Mouse (Mus musculus) lung, adult 18-20 months (tissue): ENCODE results near the gene Gm20388.

Experiments used
- DNase-seq, 2 experiments: peaks; one replicate each; pipeline ENCODE4 v3.0.0; 2022; ENCODE audit warnings: mixed read lengths in 2 of 2

Gm20388 gene

DNA sequence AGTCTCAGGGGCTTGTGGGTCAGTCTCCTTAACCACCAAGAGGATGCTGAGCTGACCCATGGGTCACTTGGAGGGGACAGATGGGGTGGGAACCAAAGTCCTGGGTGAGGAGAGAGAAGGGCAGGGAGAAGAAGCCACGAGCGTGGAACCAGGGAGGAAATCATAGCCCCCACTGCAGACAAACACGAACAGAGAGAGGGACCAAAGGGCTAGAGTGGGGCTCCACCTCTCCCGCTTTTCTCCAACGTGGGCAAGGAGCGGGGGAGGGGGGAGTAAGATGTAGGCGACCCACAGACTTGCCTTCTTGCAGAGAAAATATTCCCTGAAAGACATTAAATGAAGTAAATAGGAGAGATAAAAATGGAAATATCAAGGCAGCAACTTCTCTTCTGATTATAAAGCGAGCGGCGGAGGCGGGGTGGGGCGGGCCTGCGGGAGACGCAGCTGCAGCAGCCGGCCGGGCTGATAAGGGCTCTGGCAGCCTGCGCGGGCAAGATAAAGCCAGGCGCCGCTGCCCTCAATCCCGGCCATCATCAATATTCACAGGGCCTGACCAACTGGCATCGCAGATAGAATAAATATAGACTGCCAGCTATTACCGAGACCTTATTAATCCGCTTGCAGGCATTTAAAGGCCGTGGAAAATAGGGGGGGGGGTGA lies 2809.6 kb downstream of the Gm20388 start:
- peak; percentile 75 to 80 for DNase-seq

- DNase-seq: peak; percentile 37 to 55
These were observed 2810.4 kb downstream of the Gm20388 start for GRCm38 (mm10) chr8:122720811-122721640.

DNA sequence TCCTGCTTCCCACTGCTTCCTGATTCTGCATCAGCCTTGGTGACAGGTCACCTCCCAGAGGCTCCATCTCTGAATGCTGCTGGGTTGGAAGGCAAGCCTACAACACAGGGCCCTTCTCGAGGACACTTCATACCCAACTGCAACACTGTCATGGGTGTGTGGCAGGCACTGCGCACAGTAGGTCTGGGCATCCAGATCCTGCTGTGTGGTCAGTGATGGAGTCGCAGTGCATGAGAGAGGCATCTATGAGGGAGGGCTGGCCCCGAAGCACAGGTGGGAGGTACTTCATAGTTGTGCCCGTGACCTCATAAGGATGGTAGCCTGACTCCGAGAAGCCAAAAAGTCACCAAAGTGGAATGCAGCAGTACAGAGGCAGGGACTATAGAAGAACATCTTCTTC lies 2814.5 kb downstream of the Gm20388 start:
- no peak for DNase-seq

GRCm38 (mm10) chr8:122726789-122727188 lies 2816.1 kb downstream of the Gm20388 start:
- no peak for DNase-seq

GRCm38 (mm10) chr8:122727412-122727811 lies 2816.8 kb downstream of the Gm20388 start:
- no peak for DNase-seq

GRCm38 (mm10) chr8:122728630-122729029 lies 2818.0 kb downstream of the Gm20388 start:
- DNase-seq: no peak

GRCm38 (mm10) chr8:122735110-122735509 lies 2824.5 kb downstream of the Gm20388 start:
- no peak for DNase-seq

DNA sequence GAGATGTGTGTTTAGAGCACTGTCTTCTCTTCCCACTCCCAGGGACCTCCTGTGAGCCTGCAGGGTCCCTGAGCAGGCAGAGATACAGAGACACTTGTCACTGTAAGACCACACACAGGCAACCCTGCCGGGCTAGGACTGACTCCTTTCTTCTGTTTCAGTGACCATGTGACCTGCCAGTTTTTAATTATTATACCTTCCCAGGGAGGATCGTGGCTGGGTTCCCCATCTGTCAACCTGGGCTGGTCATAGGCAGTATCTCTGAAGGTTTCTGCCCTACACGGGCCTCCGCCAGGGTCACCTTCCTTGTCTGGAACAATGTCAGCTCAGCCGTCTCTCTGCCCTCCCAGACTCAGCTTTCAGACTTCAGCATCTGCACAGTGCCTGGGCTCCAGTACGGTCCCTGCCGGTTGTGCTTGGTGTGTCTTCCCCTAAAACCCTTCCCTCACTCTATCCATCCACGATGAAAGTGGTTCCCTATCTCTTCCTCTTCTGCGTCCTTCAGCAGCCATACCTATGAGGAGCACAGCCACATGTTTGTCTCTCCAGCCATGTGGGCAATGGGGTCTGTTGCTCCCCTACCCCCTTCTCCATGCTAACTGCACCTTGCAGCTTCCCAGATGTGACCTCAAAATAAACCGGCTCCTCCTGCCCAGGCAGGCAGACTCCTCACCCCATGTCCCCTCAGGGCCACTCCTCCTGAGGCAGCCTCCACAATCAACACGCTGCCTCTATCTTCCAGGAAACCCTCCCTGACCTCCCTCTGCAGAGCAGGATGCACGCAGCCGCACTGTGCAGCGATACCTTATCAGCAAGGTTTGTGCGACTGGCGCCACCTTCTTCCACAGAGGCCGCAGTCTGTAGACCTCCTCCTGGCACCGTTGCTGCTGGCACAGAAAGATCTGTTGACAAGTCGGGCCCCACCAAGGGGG lies 2825.2 kb downstream of the Gm20388 start:
- DNase-seq: peak; percentile 19 to 22

GRCm38 (mm10) chr8:122736623-122737022 lies 2826.0 kb downstream of the Gm20388 start:
- no peak for DNase-seq

DNA sequence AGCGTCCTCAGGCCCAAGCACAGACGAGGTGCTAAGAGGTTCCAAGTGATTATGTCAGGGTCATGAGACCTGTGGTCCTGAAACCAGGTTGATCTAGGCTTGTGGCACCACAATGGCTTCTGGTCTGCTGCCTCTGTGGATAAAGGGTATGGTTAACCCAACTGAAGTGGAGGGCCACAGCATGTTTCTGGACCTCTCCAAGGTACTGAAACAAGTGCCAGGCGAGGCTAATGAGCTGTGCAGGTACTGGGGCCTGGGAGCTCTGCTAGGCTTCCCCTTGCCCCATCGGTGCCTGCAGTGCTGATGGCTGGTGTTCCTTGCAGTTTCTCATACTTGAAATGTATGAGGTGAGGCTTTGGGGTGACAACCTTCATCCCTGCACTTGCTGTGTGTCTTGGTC lies 2826.4 kb downstream of the Gm20388 start:
- DNase-seq: no peak

DNA sequence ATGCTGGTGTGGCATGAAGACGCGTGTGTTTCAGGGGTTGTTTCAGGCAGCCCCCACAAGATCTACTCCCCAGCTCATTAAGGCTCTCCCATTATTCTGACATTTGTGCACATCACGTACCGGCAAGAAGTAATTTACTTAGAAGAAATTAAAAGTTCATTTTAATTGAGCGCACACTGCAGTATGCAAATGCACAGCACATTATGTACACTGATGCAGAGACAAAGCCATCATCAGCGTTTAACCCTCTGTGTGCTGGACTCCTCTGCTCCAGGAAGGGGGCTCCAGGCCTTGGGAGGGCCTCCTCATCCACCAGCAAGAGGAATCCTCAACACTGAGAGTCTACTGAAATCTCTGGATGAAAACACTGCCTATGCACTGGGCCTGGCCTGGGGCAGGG lies 2827.2 kb downstream of the Gm20388 start:
- no peak for DNase-seq

DNA sequence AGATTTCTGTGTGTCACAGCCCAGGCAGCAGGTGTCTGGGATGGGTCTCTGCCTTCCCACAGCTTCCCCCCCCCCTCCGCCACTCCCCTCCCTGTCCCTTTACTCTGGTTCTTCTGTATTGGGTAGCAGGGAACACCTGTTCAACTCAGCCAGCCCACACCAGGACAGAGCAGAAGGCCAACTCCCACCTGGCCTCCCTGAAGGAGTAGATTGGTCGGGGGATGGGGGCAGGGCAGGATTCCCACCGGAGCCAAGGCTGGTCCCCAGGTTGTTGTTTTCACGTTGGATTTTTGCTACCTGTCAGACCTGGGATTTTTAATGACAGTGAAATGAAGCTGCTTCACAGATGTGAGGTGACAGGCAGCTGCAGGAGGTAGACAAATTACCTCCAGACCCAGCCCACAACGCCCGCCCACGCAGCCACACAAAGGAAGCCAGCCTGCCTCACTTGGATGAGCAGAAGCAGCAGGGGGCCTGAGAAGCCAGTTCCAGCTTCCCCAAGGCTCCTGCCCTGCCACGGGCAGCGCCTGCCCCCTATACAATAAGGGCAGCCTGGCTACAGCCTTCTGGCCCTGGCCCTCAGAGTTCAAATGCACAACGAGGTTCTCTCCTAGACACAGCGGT lies 2828.6 kb downstream of the Gm20388 start:
- DNase-seq: peak in 1 of 2 experiments; percentile 23

DNA sequence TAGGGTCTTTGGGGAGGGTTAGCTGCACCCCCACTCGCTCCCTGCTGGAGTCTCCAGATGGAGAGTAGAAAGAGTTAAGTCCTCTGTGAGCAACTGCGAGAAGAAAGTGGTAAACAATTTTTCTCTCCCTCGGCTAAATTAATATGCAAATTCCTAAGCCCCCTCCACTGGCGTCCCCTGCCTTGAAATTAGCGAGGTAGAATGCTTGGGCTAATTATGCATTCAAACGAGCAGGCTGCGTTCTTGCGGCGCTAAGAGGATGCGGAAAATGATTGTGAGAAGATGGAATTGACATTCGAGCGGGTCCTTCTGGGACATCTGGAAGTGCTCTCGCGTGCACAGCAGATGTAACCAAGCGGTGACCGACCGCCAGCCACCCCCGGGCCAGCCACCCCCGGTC lies 2831.8 kb downstream of the Gm20388 start:
- no peak for DNase-seq

DNA sequence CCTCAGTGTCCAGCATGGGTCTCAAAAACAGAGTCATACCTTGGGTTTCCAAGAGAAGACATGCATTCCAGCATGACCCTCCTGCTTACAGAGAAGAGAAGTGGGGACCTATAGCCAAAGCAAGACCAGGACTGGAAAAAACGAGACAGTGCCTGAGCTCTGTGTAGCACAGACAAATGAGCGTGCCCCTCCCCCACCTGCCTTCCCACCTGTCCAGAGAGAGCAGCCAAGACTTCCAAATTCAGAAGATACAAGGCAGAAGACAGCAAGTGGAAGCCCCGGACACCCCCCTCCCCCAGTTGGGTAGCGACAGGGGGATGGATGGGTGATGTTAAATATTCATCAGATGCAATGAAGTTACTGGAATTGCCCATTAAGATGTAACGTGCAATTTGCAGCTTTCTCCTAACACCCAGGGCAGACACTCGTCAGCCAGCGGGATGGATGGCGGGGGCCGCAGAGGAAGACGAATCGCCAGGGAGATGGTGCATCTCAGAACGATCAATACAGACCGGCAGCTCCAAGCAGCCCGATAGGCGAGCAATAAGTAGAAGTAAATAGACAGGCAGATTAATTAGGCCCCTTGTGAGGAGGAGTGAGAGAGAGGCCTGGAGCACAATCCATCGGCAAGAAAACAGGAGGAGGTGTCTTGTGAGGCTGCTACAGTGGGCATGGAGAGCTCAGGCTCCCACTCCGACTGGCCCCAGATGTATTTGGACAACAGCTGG lies 2834.5 kb downstream of the Gm20388 start:
- no peak for DNase-seq

DNA sequence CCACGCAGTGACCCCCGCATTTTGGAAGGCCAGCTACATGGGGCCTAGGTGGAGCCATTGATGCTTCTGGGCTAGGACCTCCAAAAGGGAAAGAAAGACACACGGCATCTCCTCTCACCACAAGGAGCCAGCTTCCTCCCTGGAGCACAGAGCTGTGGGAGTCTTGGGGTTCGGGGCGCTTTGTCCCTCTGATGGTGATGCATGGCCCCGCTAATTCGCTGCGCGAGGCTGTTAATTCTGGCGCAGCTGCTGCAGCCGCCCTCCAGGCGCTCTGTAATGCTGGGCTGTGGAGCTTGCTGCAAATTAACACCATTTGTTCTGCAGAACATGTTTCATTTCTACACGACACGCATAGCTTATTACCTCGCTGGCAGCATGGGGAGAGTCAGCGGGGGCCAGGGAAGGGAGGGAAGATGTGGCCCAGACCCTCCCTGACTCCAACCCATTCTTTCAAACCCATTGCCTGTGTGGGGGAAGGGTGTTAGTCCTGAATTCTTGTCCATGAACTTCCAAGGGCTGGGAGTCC lies 2835.2 kb downstream of the Gm20388 start:
- no peak for DNase-seq

DNA sequence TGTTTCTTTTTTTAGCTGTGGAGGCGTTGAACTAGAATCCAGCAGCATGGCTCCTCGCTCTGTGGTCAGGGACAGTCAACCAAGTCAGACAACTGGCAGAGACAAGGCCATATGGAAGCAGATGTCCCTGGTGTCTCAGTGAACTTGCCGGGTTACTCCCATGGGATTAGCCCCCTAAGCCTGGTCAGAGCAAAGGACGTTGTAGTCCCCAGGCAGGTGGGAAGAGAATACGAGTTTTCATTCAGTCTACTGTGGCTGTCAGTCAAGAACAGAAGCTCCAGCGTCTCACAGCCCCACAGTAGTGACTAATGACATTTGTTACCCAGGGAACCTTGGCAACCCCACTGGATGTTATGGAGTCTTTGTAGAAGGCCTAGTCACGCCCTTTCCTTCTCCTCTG lies 2835.8 kb downstream of the Gm20388 start:
- no peak for DNase-seq

DNA sequence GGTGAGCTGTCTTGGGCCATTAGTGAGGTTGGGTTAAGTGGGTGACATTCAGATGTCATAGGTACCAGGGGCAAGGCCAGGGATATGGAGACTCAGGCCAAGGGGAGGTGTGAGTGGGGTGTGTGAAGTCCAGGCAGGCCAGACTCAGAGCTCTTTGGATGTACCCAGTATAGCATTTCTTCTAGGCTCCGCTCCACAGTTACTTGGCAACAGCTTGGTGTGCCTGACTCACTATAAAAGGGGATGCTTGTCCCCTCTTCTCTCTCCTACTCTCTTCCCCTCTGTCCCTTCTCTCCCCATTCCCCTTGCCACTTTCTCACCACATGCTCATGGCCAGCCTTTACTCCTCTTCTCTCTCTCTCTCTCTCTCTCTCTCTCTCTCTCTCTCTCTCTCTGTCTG lies 2837.2 kb downstream of the Gm20388 start:
- DNase-seq: no peak

GRCm38 (mm10) chr8:122749333-122749958 lies 2838.8 kb downstream of the Gm20388 start:
- DNase-seq: no peak

- no peak for DNase-seq
These were observed 2840.7 kb downstream of the Gm20388 start for GRCm38 (mm10) chr8:122751342-122751741.

GRCm38 (mm10) chr8:122752111-122752721 lies 2841.6 kb downstream of the Gm20388 start:
- DNase-seq: no peak

- no peak for DNase-seq
These were observed 2848.0 kb downstream of the Gm20388 start for GRCm38 (mm10) chr8:122758597-122758996.
